Mouse (Mus musculus) limb, embryonic 14.5 days (tissue): Measurements from ENCODE around the gene Polh. TPM values are rescaled to one million over a fixed set of nuclear protein-coding genes. Genes with fewer than 3 reads are reported as not detected.

ENCODE experiments used
- ATAC-seq: fragments of 200-750 bp; cut with Nextera tagmentation; 2 replicates; pipeline ENCODE4 v1.8.0; 2017; ENCODE audit warnings: low read depth, moderate number of reproducible peaks, moderate TSS enrichment; ENCODE audit not compliant: low FRiP score
- DNase-seq: peaks from one replicate; pipeline ENCODE4 v3.0.0-alpha.2; 2015; ENCODE audit warnings: low spot score
- H3K27ac ChIP-seq: fragments of 300-500 bp; sonication (generic); replicated peaks from 2 replicates; pipeline ENCODE4 v1.5.1; 2014; ENCODE audit warnings: low read depth, mild to moderate bottlenecking, low read length, moderate library complexity, mixed read lengths
- H3K27me3 ChIP-seq: fragments of 300-500 bp; sonication (generic); 2 replicates; pipeline ENCODE4 v1.6.1; 2014; ENCODE audit warnings: low read length, mixed read lengths; ENCODE audit not compliant: control insufficient read depth, insufficient read depth
- H3K36me3 ChIP-seq: fragments of 300-500 bp; sonication (generic); 2 replicates; pipeline ENCODE4 v1.6.1; 2014; ENCODE audit warnings: mild to moderate bottlenecking, low read length, moderate library complexity, mixed read lengths; ENCODE audit not compliant: control insufficient read depth, insufficient read depth
- H3K4me1 ChIP-seq: fragments of 300-500 bp; sonication (generic); 2 replicates; pipeline ENCODE4 v1.6.1; 2014; ENCODE audit warnings: antibody characterized with exemption, low read length, mixed read lengths; ENCODE audit not compliant: control insufficient read depth, insufficient read depth
- H3K4me2 ChIP-seq: fragments of 300-500 bp; sonication (generic); replicated peaks from 2 replicates; pipeline ENCODE4 v1.6.1; 2014; ENCODE audit warnings: low read depth, mild to moderate bottlenecking, low read length, moderate library complexity; ENCODE audit not compliant: severe bottlenecking
- H3K4me3 ChIP-seq: fragments of 300-500 bp; sonication (generic); replicated peaks from 2 replicates; pipeline ENCODE4 v1.5.1; 2014; ENCODE audit warnings: low read length
- H3K9ac ChIP-seq: fragments of 300-500 bp; sonication (generic); 2 replicates; pipeline ENCODE4 v1.6.1; 2014; ENCODE audit warnings: mild to moderate bottlenecking, low read depth, low read length, moderate library complexity; ENCODE audit not compliant: severe bottlenecking
- H3K9me3 ChIP-seq: fragments of 300-500 bp; sonication (generic); 2 replicates; pipeline ENCODE4 v1.6.1; 2016; ENCODE audit warnings: low read length; ENCODE audit not compliant: control insufficient read depth
- POLR2A ChIP-seq: fragments of 200-500 bp; IDR thresholded peaks from 2 replicates; pipeline ENCODE4 v1.8.0; 2012; ENCODE audit warnings: inconsistent platforms, mild to moderate bottlenecking, moderate library complexity, borderline replicate concordance; ENCODE audit not compliant: insufficient read depth, insufficient read length; ENCODE audit errors: extremely low read depth
- WGBS: fragments of 180-500 bp; shearing (Covaris S2); extraction: QIAGEN DNeasy Blood & Tissue Kit; methylation state at CpG from one replicate; pipeline ENCODE4 v1.1.7; 2014; 5-methylcytosine and 5-hydroxymethylcytosine counted together
- polyA plus RNA-seq, 2 experiments: library from polyadenylated mRNA; depleted of rRNA in 1 of 2; stranded (reverse) in 1 of 2; unstranded in 1 of 2; fragments of >200 nt; fragmentation: Nextera tagmentation in 1 of 2; extraction: Ambion mirVana in 1 of 2; gene quantifications; 2 replicates each; pipeline versions ENCODE4 v1.2.1 to v1.2.3; 2012 to 2014

The Polh gene
- polyA plus RNA-seq, 2 experiments, result 9.2 to 15.7 TPM

DNA sequence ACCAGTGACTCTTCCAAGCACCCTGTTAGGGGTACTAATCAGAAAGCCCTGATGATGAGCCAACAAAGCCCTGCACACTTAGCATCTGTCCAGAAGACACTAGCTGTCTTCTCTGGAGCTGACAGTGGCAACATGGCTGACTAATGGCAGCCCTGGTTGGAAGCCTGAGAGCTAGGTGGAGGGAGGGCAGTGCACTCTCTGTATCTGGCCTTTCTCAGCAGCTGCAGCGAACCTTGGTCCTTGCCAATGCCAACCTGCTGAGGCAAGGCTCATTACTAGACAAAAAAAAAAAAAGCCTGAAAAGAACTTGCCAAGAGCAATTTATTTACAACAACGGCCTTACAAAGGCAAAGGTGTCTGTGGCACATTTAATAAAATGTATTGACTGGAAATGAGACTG is 41.2 kb upstream of the Polh start:
- TF ChIP-seq POLR2A, result no peak
- H3K9ac ChIP-seq, result no peak overlapping the region
- ATAC-seq, result no peak
- 77% methylated on average over 2 of the region's 2 CpGs for WGBS
- no peak overlapping the region for H3K4me2 ChIP-seq
- no peaks in the 10 kb centered on the region for H3K9me3 ChIP-seq
- peaks cover 79% of the 10 kb centered on the region for H3K36me3 ChIP-seq
- peaks cover 9% of the 10 kb centered on the region for H3K4me1 ChIP-seq
- H3K4me3 ChIP-seq, result no peak overlapping the region
- H3K27me3 ChIP-seq, result no peaks in the 10 kb centered on the region
- no peak overlapping the region for H3K27ac ChIP-seq
- no peak for DNase-seq

DNA sequence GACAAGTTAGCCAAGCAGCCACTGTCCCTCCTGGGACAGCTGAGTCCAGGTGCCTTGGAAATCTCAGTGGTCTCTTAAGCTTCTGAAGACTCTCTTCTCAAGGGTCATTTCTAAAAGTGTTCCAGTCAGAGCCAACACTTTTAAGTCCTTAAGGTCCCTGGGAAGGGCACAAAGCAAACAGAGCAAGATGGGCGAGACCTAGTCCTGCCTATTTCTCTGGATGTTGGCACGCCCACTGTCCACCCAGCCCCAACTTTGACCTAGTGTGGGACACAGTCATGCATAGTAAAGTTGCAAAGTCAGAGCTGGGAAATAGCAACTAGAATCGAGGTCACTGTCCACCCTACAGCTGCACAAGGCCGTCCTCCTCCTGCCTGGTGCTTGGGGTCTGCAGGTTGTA is 40.5 kb upstream of the Polh start:
- WGBS, result 86% methylated on average over 4 of the region's 4 CpGs
- Histone ChIP-seq H3K9ac (no peak overlapping the region), H3K27ac (no peak overlapping the region), H3K27me3 (no peaks in the 10 kb centered on the region), H3K4me2 (no peak overlapping the region), H3K4me1 (peaks cover 8% of the 10 kb centered on the region; the same call in 1 of the 2 replicates), H3K9me3 (no peaks in the 10 kb centered on the region), H3K36me3 (peaks cover 84% of the 10 kb centered on the region), H3K4me3 (no peak overlapping the region)
- DNase-seq, result no peak
- no peak for TF ChIP-seq POLR2A
- ATAC-seq, result no peak

DNA sequence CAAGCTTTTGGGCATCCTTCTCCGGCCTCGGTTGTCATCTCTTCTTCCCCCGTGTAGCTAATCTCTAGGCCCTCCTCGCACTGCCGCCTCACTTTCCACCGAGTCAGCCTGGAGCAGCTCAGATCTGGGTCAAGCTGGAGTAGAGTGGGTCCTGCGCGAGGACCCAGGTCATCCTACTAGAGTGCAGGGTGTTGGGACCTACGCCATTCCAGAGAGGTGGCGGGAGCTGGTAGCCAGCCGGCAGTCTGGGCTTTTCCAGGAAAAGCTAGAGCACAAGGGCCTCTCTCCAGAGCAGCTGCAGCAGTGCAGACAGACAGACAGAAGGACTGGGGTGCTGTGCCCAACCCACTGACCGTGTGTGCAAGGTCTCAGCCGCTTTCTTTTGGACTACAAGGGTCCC is 39.8 kb upstream of the Polh start:
- Histone ChIP-seq H3K36me3 (peaks cover 90% of the 10 kb centered on the region), H3K27me3 (no peaks in the 10 kb centered on the region), H3K4me1 (peaks cover 8% of the 10 kb centered on the region; the same call in 1 of the 2 replicates), H3K4me2 (no peak overlapping the region), H3K4me3 (no peak overlapping the region), H3K9me3 (no peaks in the 10 kb centered on the region), H3K9ac (no peak overlapping the region), H3K27ac (no peak overlapping the region)
- no peak for TF ChIP-seq POLR2A
- DNase-seq, result no peak
- ATAC-seq, result no peak
- WGBS, result 91% methylated on average over 13 of the region's 13 CpGs

DNA sequence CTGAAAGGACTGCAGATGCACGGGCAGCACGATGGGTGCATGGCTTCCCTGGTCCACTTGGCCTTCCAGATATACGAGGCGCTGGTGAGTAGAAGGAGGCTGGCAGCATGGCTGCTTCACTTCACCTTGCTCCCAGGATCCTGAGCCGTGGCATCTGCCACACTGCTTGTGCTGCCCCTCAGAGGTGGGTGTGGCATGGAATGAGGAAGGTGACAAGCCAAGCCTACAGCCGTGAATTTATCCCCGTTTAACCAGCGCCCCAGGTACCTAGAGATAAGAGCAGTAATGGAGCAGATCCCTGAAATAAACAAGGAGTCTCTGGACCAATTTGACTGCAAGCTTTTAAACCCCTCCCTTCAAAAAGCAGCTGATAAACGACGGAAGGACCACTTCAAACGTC is 39.0 kb upstream of the Polh start:
- WGBS, result 67% methylated on average over 11 of the region's 11 CpGs
- no peak overlapping the region for H3K27ac ChIP-seq
- H3K4me3 ChIP-seq, result no peak overlapping the region
- ATAC-seq (no peak), DNase-seq (no peak)
- peaks cover 2% of the 10 kb centered on the region; the same call in 1 of the 2 replicates for H3K4me1 ChIP-seq
- no peaks in the 10 kb centered on the region for H3K9me3 ChIP-seq
- no peak for TF ChIP-seq POLR2A
- no peak overlapping the region for H3K9ac ChIP-seq
- peaks cover 97% of the 10 kb centered on the region for H3K36me3 ChIP-seq
- H3K4me2 ChIP-seq, result no peak overlapping the region
- no peaks in the 10 kb centered on the region for H3K27me3 ChIP-seq

DNA sequence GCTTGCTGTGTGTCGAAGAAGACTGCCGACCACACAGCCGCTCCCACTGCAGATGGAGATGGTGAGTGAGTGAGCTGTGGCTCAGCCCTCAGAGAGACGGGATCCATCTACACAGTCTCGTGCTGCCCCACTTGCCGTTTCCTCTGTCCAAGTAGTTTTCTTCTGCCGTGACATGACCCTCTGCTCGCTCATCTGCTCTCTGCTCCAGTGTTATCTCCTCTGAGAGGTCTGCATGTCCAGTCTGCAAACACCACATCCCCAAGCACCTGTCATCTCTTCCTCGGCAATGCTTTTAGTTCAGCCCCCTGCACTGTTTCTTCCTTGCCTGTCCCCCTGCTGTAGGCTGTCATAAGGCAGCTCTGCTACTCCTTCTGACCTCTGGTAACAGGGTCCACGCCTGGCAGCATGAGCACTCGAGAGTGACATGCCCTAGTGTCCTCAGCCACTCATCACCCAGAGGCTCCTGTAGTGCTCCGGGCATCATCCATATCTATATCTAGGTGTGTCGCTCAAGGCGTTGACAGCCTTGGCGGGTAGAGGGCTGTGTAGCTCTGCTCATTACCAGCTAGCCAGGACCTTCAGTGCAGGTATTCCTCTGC is 37.2 kb upstream of the Polh start:
- Histone ChIP-seq H3K4me2 (no peak overlapping the region), H3K27me3 (no peaks in the 10 kb centered on the region), H3K9ac (no peak overlapping the region), H3K36me3 (peaks cover 88% of the 10 kb centered on the region), H3K4me1 (no peaks in the 10 kb centered on the region), H3K27ac (no peak overlapping the region), H3K4me3 (no peak overlapping the region), H3K9me3 (no peaks in the 10 kb centered on the region)
- no peak for TF ChIP-seq POLR2A
- ATAC-seq, result no peak
- DNase-seq, result no peak
- 93% methylated on average over 15 of the region's 15 CpGs for WGBS
